Mouse (Mus musculus) CD4-positive, CD25-positive, alpha-beta regulatory T cell, adult 2 months (primary cell): ENCODE data around the gene Idh1.

Source experiments
- DNase-seq: peaks from one replicate; pipeline ENCODE4 v3.0.0-alpha.2; 2012; ENCODE audit warnings: low read depth, low spot score

Idh1 gene

GRCm38 (mm10) chr1:65113536-65114172 lies 72.6 kb downstream of the Idh1 start:
- DNase-seq: no peak

- DNase-seq: no peak
These were observed 73.5 kb downstream of the Idh1 start for GRCm38 (mm10) chr1:65112807-65113196.

DNA sequence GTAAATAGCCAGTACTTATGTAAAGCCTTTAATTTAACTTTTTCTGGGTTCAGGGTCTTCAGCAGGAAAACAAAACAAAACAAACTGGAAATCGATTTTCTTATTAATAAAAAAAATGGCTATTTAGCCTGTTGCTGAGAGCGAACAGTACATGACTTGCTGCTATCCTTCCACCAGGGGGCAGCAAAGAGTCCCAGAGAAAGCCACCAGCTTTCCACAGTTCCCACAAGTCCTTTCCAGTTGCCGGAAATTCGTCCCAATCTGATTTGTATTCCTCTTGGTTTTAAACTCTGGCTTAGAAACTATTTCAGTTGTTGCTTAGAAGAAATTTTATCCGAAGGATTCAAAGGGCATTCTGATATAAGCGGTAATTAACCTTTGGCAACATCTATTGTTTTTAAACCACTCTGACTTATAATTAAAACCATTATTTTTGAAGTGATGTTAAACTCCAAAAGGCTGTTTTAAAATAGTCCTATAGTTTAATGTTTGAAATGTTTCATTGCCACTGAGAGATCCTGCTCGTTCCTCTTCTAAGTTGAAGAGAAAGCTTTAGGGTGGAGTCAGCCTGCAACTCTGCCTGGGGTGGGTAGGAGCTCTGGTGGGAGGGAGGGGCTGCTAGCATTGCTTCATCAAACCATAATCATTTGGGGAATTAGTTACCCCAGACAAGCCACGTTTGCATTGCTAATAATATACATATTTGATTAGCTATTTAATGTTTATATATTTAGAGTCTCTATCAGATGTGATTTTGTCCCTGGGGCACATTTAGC lies 74.1 kb downstream of the Idh1 start:
- DNase-seq: peak; percentile 73

- DNase-seq: no peak
These were observed 76.4 kb downstream of the Idh1 start for GRCm38 (mm10) chr1:65109756-65110435.

DNA sequence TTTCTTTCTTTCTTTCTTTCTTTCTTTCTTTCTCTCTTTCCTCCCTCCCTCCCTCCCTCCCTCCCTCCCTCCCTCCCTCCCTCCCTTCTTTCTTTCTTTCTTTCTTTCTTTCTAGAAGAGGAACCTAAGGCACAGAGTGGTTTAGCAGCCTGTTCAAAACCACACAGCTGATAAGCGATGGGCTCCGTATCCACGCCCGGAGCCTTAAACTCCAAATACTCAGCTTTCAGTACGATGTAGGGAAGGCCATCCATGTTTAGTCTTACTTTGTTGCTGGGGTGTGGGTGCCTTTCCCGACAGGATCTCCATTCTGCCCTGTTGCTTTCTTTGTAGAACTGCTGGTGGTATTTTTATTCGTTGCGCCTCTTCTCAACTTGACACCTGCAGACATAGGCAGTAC lies 77.1 kb downstream of the Idh1 start:
- no peak for DNase-seq
